Mouse (Mus musculus): ENCODE measurements around the gene Ogn. TPM values are rescaled to one million over a fixed set of nuclear protein-coding genes. Genes with fewer than 3 reads are reported as not detected.

Gene Ogn
- total and polyA plus RNA-seq, 2 experiments from 2014 or later = 9.4 to 14.5 TPM

DNA sequence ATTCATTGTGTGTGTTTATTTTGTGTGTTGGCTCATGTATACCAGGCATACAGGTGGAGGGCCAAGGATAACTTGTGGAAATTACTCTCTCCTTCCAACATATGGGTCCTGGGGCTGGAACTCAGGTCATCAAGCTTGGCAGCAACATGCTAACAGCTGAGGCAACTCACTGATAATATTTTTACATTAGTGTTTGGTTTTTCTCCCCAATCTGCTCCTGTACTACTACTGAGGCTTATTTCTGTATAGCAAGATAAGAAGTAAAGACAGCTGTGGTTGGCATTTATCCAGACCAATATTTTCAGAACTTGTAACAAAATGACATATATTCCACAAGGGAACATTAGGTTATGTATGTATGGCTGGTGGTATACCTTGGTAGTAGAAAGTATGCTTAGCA, 10.5 kb downstream of the Ogn start:
- H3K4me2 ChIP-seq (ENCODE audit: low read depth, low read length) = no peak overlapping the region
- no peak for TF ChIP-seq CTCF (IDR thresholded peaks at IDR 0.05; ENCODE audit: low read depth)
- H3K36me3 ChIP-seq (ENCODE audit: insufficient read depth, low read length) = no peaks in the 10 kb centered on the region
- H3K9me3 ChIP-seq (ENCODE audit: low read length) = no peaks in the 10 kb centered on the region
- H3K4me1 ChIP-seq (ENCODE audit: insufficient read depth, low read length) = no peaks in the 10 kb centered on the region
- no peak overlapping the region for H3K9ac ChIP-seq (replicated peaks; ENCODE audit: low read length)
- no peaks in the 10 kb centered on the region for H3K27me3 ChIP-seq (ENCODE audit: insufficient read depth, low read length)
- no peak overlapping the region for H3K27ac ChIP-seq
- ATAC-seq (no peak), DNase-seq (ENCODE audit: low spot score) (no peak)
- H3K4me3 ChIP-seq (ENCODE audit: low read length) = no peak overlapping the region

DNA sequence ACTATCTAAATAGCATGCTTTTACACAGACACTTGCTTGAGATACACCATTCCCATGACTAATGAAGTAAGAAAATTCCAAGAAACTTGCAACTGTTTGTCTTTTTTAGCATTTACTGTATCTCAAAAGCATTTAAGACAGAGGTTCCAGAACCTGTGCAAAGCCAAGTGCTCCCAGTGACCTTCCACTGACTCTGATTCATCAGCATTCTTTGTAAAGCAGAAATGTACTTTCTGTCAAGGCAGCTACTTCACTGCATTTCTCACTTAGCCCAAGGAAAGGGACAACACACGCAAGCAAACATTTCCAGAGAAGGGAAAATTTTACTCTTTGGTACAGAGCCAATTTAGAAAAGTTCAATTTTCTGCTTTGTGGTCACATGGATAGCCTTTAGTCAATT, 15.4 kb downstream of the Ogn start:
- DNase-seq (ENCODE audit: low spot score) (no peak), ATAC-seq (no peak)

DNA sequence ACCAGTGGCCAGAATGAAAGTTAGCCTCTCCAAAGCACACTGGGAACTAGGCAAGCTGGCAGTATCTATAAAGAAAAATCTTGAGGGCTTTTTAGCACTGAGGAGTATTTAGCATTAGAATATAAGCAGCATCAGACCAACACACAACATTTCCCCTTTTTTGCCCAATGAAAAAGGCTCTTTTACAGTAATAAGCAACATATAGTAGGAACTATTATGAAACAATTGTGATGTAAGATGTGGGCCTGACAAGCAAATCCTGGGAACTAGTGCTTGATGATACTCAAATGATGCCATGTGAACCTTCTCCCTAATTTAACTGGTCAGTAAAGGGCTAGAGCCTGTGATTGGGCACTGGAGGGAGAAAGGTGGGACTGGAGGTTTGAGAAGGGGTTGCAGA, 20.3 kb downstream of the Ogn start:
- H3K4me1 ChIP-seq (ENCODE audit: insufficient read depth, low read length) = no peaks in the 10 kb centered on the region
- TF ChIP-seq CTCF (IDR thresholded peaks at IDR 0.05; ENCODE audit: low read depth) = no peak
- no peak overlapping the region for H3K4me2 ChIP-seq (ENCODE audit: low read depth, low read length)
- no peak overlapping the region for H3K9ac ChIP-seq (replicated peaks; ENCODE audit: low read length)
- H3K36me3 ChIP-seq (ENCODE audit: insufficient read depth, low read length) = no peaks in the 10 kb centered on the region
- H3K27me3 ChIP-seq (ENCODE audit: insufficient read depth, low read length) = no peaks in the 10 kb centered on the region
- H3K9me3 ChIP-seq (ENCODE audit: low read length) = no peaks in the 10 kb centered on the region
- DNase-seq (ENCODE audit: low spot score) = no peak
- no peak for ATAC-seq
- no peak overlapping the region for H3K4me3 ChIP-seq (ENCODE audit: low read length)
- H3K27ac ChIP-seq = no peak overlapping the region

More for the DNA sequence above, 15.4 kb downstream of the Ogn start:
- WGBS = 80% methylated on average over 1 of the region's 1 CpGs
- Histone ChIP-seq H3K4me3 (ENCODE audit: low read length) (no peak overlapping the region), H3K4me1 (ENCODE audit: insufficient read depth, low read length) (no peaks in the 10 kb centered on the region), H3K27me3 (ENCODE audit: insufficient read depth, low read length) (no peaks in the 10 kb centered on the region), H3K9me3 (ENCODE audit: low read length) (no peaks in the 10 kb centered on the region), H3K4me2 (ENCODE audit: low read depth, low read length) (no peak overlapping the region), H3K36me3 (ENCODE audit: insufficient read depth, low read length) (no peaks in the 10 kb centered on the region), H3K9ac (replicated peaks; ENCODE audit: low read length) (no peak overlapping the region), H3K27ac (no peak overlapping the region)
- no peak for TF ChIP-seq CTCF (IDR thresholded peaks at IDR 0.05; ENCODE audit: low read depth)

DNA sequence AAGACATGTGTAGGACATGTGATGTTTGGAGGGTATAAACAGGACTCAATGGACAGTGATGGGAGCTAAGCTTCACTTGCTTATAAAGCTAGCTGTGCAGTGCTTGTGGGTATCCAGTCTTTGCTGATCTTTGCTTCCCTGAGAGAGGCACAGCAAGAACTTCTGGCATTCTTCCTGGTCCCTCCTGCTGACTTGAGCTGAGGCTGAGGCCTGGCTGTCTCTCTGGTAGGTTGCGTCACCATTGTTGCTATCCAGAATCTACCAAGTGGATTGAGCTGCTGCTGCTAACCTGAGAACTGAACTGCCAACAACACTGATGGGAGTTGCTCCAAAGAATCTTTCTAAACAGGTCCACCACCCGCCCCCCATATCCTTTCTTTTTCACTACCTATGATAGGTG, 21.2 kb downstream of the Ogn start:
- H3K27me3 ChIP-seq (ENCODE audit: insufficient read depth, low read length) = no peaks in the 10 kb centered on the region
- DNase-seq (ENCODE audit: low spot score) (no peak), ATAC-seq (no peak)
- no peaks in the 10 kb centered on the region for H3K36me3 ChIP-seq (ENCODE audit: insufficient read depth, low read length)
- no peak for TF ChIP-seq CTCF (IDR thresholded peaks at IDR 0.05; ENCODE audit: low read depth)
- H3K9me3 ChIP-seq (ENCODE audit: low read length) = no peaks in the 10 kb centered on the region
- H3K4me1 ChIP-seq (ENCODE audit: insufficient read depth, low read length) = no peaks in the 10 kb centered on the region
- no peak overlapping the region for H3K9ac ChIP-seq (replicated peaks; ENCODE audit: low read length)
- H3K27ac ChIP-seq = no peak overlapping the region
- 83% methylated on average over 2 of the region's 2 CpGs for WGBS
- no peak overlapping the region for H3K4me2 ChIP-seq (ENCODE audit: low read depth, low read length)
- no peak overlapping the region for H3K4me3 ChIP-seq (ENCODE audit: low read length)

DNA sequence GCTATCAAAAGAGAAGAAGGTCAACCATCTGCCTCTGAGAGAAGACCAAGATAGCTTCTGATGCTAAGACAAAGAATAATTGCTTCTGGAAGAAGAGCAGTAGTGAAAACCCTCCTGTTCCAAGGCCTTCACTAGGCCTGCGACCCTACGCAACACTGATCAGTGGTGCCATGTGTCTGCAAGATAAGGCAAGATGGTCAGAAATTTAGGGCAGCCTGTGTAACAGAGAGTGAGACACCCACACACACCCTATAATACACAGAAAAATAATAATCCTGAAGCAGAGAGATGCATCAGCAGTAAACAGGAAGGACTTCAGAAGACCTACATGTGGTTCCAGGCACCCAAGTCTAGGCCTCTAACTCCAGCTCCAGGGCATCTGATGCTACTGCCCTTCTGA, 32.1 kb downstream of the Ogn start:
- no peaks in the 10 kb centered on the region for H3K9me3 ChIP-seq (ENCODE audit: low read length)
- no peak overlapping the region for H3K9ac ChIP-seq (replicated peaks; ENCODE audit: low read length)
- no peaks in the 10 kb centered on the region for H3K27me3 ChIP-seq (ENCODE audit: insufficient read depth, low read length)
- DNase-seq (ENCODE audit: low spot score) (no peak), ATAC-seq (no peak)
- H3K27ac ChIP-seq = no peak overlapping the region
- no peak overlapping the region for H3K4me3 ChIP-seq (ENCODE audit: low read length)
- H3K4me1 ChIP-seq (ENCODE audit: insufficient read depth, low read length) = no peaks in the 10 kb centered on the region
- WGBS = 97% methylated on average over 2 of the region's 2 CpGs
- H3K4me2 ChIP-seq (ENCODE audit: low read depth, low read length) = no peak overlapping the region
- no peak for TF ChIP-seq CTCF (IDR thresholded peaks at IDR 0.05; ENCODE audit: low read depth)
- no peaks in the 10 kb centered on the region for H3K36me3 ChIP-seq (ENCODE audit: insufficient read depth, low read length)

DNA sequence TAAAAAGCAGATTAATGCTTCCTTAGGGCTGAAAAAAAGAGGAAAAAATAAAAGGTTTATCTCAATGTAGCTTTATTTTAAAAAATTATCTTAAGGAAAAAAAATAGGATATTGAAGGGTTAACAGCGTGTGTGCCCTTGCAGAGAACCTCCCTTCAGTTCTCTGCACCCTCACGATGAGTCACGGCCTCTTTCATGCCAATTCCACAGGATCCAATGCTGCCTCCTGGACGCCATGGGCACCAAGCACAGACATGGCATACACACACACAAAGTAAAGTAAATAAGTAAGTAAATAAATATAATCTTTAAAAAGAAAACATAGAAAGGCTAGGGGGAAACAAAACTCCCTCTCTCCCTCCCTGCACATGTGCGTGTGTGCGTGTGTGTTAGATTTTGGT, 34.8 kb downstream of the Ogn start:
- no peak for ATAC-seq
- Histone ChIP-seq H3K4me1 (ENCODE audit: insufficient read depth, low read length) (no peaks in the 10 kb centered on the region), H3K4me3 (ENCODE audit: low read length) (no peak overlapping the region)

DNA sequence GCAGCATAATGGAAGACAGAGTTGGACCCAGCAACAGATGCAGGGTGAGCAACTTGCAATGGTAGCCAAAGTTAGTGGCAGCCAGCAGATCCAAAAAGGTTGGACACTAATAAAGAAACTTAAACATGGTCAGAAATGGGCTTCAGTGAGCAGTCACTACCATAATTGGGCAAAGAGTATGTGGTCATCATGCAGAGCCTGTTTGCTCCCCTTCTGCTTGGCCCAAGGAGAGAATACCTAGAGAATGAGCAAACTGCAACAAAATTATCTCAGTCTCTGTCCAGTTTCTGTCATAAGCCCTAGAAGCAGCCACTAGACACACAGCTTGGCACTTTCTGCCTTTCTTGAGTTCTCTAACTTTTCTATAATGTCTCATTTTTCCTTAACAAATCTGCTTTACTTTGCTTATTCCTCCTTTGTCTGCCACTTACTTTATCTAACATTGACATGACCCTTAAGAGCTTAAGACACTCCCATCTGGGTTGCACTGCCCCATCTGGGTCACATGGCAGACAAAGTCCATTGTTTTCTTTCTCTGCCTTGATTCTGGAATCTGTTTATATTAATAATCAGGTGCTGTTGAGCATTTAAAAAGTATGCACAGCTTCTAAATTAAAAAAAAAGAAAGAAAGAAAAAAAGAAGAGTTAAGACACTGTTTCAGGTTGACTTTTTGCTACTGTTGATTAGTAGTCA, 36.0 kb downstream of the Ogn start:
- no peak for TF ChIP-seq CTCF (IDR thresholded peaks at IDR 0.05; ENCODE audit: low read depth)
- Histone ChIP-seq H3K9ac (replicated peaks; ENCODE audit: low read length) (no peak overlapping the region), H3K9me3 (ENCODE audit: low read length) (no peaks in the 10 kb centered on the region), H3K27me3 (ENCODE audit: insufficient read depth, low read length) (no peaks in the 10 kb centered on the region), H3K4me3 (ENCODE audit: low read length) (no peak overlapping the region), H3K4me2 (ENCODE audit: low read depth, low read length) (no peak overlapping the region), H3K4me1 (ENCODE audit: insufficient read depth, low read length) (no peaks in the 10 kb centered on the region), H3K36me3 (ENCODE audit: insufficient read depth, low read length) (no peaks in the 10 kb centered on the region), H3K27ac (no peak overlapping the region)
- DNase-seq (ENCODE audit: low spot score) = no peak
- ATAC-seq = no peak

More for the DNA sequence above, 34.8 kb downstream of the Ogn start:
- 70% methylated on average over 6 of the region's 6 CpGs for WGBS
- H3K36me3 ChIP-seq (ENCODE audit: insufficient read depth, low read length) = no peaks in the 10 kb centered on the region
- TF ChIP-seq CTCF (IDR thresholded peaks at IDR 0.05; ENCODE audit: low read depth) = no peak
- no peak overlapping the region for H3K27ac ChIP-seq
- H3K27me3 ChIP-seq (ENCODE audit: insufficient read depth, low read length) = no peaks in the 10 kb centered on the region
- no peak overlapping the region for H3K9ac ChIP-seq (replicated peaks; ENCODE audit: low read length)
- H3K9me3 ChIP-seq (ENCODE audit: low read length) = no peaks in the 10 kb centered on the region
- H3K4me2 ChIP-seq (ENCODE audit: low read depth, low read length) = no peak overlapping the region
- no peak for DNase-seq (ENCODE audit: low spot score)
